Mouse (Mus musculus) heart, postnatal 0 days (tissue): Measurements from ENCODE around the gene Cfap299.

Source experiments
- CTCF ChIP-seq: IDR thresholded peaks from 2 replicates; pipeline ENCODE4 v1.5.1; 2016; ENCODE audit warnings: antibody characterized with exemption, control low read depth, low read depth
- EP300 ChIP-seq: IDR thresholded peaks from 2 replicates; pipeline ENCODE4 v1.6.1; 2016; ENCODE audit warnings: antibody characterized with exemption, low read depth

- TF ChIP-seq CTCF (no peak), EP300 (no peak)
Observed at GRCm38 (mm10) chr5:98844664-98845063, 515.6 kb downstream of the Cfap299 start.
